Mouse (Mus musculus) monocyte, adult 5-6 weeks (primary cell): Measurements from ENCODE around the gene 1700029P11Rik. TPM values are rescaled to one million over a fixed set of nuclear protein-coding genes. Genes with fewer than 3 reads are reported as not detected.
"Not testable (repeated sequence)": the region's sequence is repeated elsewhere in the genome, so short reads cannot be mapped to it uniquely, and the experiment has no call there.

Experiments
- ATAC-seq: fragments of 153-309, 156-312 bp; replicated peaks from 2 replicates; pipeline ENCODE4 v1.8.0; 2017; ENCODE audit warnings: mild to moderate bottlenecking; ENCODE audit not compliant: low TSS enrichment, insufficient number of reproducible peaks, severe bottlenecking, poor library complexity, low FRiP score
- total RNA-seq: library from RNA; stranded (forward); fragments of 200-1000, 200-491, 200-594 nt; gene quantifications from 3 replicates; pipeline ENCODE4 v1.2.3, GENCODE M21; 2017

Gene 1700029P11Rik
- total RNA-seq, 1 experiment from 2014 or later = not detected

GRCm38 (mm10) chr15:81954716-81955115 is 25.6 kb upstream of the 1700029P11Rik start:
- no peak for ATAC-seq

DNA sequence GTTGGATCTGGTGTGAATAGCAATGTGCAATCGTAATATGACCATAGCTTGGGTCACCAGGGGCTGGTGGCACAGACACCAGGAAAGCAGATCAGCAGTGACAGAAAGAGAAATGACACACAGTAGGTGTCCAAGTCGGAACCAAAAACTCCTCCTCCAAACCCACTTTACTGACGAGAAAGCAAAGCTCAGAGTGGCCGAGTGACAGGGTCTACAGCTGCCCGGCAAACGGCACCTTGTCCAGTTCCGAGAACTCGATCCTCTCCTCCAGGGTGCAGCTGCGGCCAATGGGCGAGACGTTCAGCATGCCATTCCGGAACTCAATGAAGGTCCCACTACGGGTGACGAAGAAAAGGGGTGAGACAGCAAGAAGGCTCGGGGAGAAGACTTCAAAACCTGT is 24.9 kb upstream of the 1700029P11Rik start:
- no peak for ATAC-seq

GRCm38 (mm10) chr15:81956457-81956856 is 23.9 kb upstream of the 1700029P11Rik start:
- ATAC-seq = no peak

DNA sequence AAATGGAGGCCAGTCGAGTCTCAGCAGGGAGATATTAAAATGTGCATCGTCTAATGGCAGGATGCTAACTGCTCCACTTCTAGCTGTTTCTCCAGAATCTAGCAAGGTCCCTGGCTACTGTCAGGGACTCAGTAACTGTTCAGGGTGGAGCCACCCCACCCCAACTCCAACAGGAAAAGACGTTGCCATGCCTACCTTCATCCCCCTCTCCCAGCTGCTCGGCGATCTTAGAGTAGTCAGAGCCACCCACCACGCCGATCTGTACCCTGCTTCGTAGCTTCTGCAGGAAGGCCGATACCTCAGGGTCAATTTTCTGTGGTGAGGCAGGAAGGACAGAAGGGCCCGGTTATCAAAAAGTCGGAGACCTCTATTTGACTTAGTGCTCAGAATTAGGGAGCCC is 22.7 kb upstream of the 1700029P11Rik start:
- no peak for ATAC-seq

DNA sequence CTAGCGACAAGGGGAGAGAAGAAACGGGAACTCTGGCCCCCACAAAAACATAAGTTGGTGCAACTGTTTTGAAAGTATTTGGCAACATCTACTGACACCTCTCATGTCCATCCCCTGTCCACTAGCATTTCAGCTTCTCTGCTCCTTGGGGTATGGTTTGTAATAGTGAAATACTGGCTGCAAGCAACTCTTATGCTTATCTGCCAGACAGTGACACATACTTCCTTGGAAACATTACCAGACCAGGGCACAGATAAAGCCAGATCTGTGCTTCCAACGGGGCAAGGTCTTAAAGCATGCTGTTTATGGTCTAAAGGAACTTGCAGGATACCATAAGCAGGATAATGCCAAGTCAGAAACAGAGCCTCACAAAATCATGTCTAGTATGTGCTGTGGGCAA is 21.4 kb upstream of the 1700029P11Rik start:
- no peak for ATAC-seq

DNA sequence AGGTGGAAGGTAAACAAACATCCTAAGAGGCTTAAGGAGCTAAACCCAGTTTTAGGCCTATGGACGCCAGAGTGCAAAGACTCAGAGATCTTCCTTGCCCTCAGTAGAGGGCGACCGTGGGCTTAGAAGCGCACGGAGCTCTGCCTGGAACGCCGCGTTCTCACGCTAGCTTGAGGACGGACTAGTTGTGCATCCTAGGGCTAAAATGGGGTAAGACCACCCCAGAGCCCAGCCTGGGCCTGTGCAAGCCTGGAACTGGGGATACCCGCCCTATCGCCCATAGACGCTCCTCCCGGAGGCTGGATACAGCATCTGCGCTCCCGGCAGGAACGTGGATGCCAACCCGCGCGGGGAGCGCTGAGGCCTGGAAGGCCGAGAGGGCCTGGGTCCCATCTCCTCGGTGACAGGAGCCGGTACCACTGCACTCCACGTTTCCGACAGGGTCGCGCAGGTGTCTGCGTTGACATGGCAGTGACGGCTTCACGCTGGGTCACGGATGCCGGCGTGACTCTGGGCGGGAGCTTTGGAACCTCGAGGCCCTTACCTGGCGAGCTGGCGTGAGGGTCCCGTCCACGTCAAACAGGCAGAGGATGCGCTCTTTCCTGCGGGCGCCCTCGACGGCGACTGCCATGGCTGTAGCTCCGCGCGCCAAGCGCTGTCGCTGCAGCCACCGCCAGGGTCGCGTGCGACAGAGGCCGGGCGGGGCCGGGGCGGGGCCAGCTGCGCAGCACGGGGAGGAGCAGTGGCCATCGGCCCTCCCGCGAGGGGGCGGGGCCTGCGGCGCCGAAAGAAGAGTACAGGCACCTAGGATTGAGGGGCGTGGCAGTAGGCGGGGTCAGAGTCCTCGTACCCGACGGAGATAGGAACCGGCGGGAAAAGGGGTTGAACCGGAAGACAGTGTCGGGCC is 19.9 kb upstream of the 1700029P11Rik start, which contains the start of gene Pmm1:
Pmm1 (minus strand) TSS at position 760 of the 907 bp plus-strand sequence.
- peak; percentile 96 for ATAC-seq

DNA sequence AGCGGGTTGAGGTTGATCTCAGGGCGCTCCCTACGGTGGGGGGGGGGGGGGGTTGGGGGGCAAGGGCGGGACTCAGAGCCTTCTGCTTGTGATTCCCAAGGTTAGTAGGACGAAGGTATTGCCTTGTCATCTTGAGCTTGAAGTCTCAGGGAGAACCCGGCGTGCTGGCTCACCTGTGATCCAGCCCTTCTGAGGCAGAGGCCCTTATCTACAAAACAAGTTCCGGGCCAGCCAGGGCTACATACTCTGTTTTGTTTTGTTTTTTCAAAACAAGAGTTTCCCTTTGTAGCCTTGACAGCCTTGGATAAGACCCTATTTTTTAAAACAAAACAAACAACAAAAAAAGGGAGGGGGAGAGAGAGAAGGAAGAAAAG is 19.3 kb upstream of the 1700029P11Rik start:
- no peak for ATAC-seq

- no peak for ATAC-seq
Measured at GRCm38 (mm10) chr15:81964262-81964661, 16.1 kb upstream of the 1700029P11Rik start.

GRCm38 (mm10) chr15:81964980-81965545 is 15.3 kb upstream of the 1700029P11Rik start:
- ATAC-seq = no peak

DNA sequence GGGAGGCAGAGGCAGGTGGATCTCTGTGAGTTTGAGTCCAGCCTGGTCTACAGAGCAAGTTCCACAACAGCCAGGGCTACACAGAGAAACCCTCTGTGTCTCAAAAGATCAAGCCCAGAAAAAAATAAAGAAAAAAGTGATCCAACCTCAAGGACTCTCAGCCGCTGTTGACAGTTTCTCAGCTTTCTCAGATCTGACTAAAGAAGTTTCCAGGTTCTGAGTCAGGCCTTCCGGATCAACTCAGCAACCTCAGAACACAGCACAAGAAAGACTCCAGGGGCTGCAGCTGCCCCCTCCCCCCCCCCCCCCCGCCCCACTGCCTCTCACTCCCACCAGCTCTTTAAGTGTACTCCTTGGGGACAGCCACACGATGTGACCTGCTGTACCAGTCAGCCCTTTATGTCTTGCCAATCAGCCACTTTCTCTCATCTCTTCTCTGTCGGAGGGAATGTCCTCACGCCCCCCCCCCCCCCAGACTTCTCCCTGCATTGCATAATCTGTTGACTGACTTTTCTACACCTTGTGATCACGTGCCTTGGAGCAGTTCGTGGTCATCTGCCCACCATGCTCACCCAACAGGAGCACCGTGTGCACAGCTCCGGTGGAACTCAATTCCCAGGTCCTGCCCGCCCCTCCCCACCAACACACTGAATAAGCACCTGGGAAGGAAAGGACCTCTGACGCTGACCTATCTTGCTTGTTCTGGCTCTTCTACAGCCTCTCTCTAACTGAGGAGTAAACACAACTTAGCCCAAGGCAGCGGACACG is 14.1 kb upstream of the 1700029P11Rik start:
- no peak for ATAC-seq

GRCm38 (mm10) chr15:81967821-81968220 is 12.5 kb upstream of the 1700029P11Rik start:
- ATAC-seq = no peak

- ATAC-seq = no peak
Measured at GRCm38 (mm10) chr15:81968447-81968846, 11.9 kb upstream of the 1700029P11Rik start.

DNA sequence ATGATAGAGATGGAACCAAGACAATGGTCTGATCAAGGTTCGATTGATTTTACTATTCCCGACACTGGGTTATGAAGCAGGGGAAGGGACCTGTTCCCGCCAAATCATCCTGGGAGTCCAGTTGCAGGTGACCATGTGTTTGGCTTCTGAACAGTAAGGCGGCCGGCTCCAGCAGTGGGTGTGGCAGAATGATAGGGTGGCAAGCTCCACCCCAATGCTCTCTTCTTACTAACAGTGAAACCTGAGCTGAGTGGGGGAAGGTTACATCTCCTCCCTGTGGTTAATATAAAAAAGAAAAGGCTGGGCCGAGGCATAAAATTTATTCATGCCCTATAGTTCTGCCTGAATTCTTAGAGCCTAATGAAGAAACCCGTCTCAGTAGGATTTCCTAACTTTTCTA is 11.2 kb upstream of the 1700029P11Rik start:
- no peak for ATAC-seq

GRCm38 (mm10) chr15:81969635-81970034 is 10.7 kb upstream of the 1700029P11Rik start:
- ATAC-seq = not testable (repeated sequence)

DNA sequence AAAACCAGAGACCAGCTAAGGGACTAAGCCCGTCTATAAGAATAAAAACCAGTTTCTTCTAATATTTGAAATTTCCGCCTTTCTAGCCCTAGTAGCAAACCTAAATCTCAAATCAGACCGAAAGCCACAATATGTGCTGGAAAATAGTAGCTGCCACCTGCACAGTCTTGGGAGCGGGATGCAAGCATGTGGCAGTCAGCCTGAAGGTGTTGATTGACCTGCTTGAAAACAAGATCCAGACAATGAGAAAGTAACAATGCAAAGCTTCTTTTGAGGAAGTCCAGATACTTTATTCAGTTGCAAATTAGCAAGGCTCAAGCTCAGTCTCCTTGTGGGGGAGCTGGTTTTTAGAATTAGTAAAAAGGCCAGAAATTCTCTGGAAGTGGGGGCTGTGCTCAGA is 9.8 kb upstream of the 1700029P11Rik start:
- ATAC-seq = not testable (repeated sequence)

- not testable (repeated sequence) for ATAC-seq
Measured at GRCm38 (mm10) chr15:81975156-81975555, 5.2 kb upstream of the 1700029P11Rik start.

- ATAC-seq = no peak
Measured at GRCm38 (mm10) chr15:81982173-81982572, 1.8 kb downstream of the 1700029P11Rik start.

- no peak for ATAC-seq
Measured at GRCm38 (mm10) chr15:81985267-81986161, 5.2 kb downstream of the 1700029P11Rik start.
